Mouse (Mus musculus): ENCODE measurements around the gene Acadsb.

DNA sequence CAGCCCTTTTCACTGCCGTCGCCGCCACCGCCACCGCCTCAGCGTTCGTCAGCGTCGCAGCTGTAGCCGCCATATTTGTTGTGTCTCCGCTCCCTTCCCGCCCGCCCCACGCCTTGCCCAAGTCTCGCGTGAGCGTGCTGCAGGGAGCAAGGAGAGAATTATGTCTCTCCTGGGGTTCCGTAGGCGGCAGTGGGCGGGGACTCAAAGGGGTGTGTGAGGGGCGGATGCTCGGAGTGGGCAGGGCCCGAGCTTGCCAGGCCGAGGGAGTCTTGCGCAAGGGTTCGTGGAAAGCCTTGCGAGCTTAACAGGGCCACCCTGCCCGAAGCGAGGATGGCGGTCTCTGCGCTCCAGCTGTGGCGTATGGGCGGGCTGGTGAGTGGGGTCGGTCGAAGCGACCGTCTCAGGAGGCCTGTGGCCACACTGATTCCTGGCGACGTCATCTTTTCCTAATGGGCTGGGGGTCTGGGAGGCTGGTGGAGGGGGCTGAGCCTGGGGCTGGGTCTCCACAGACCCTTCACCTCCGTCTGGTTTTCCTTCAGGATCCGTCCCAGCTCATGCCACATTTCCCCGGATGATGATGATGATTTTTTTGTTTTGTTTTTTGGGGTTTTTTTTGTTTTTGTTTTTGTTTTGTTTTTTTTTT lies at the start of gene Acadsb, which contains the start of gene Ikzf5:
- no peak for TF ChIP-seq CTCF (IDR thresholded peaks at IDR 0.05; ENCODE audit: low read depth)
- peak; percentile 97 for TF ChIP-seq EP300 (optimal IDR thresholded peaks at IDR 0.05)
